Mouse (Mus musculus): ENCODE results near the gene Sars2. TPM values are rescaled to one million over a fixed set of nuclear protein-coding genes. Genes with fewer than 3 reads are reported as not detected.
A peak's percentile ranks its signal among the peaks of the same experiment; 100 is the strongest.

Gene Sars2
- polyA plus RNA-seq, 1 experiment from 2014 or later, result 20.4 TPM

GRCm38 (mm10) chr7:28765211-28765610 is 23.4 kb downstream of the Sars2 start:
- H3K36me3 ChIP-seq, result peaks cover 21% of the 10 kb centered on the region
- no peak overlapping the region for H3K27ac ChIP-seq (replicated peaks)
- H3K9me3 ChIP-seq, result no peaks in the 10 kb centered on the region
- peak overlapping the region; percentile 85 for H3K9ac ChIP-seq
- H3K4me3 ChIP-seq, result peak overlapping the region; percentile 86
- no peaks in the 10 kb centered on the region for H3K27me3 ChIP-seq (replicated peaks)
- no peak for ATAC-seq (ENCODE audit: extremely low read depth, insufficient number of reproducible peaks, low FRiP score, low TSS enrichment)
- H3K4me2 ChIP-seq, result peak overlapping the region; percentile 80
- peaks cover 18% of the 10 kb centered on the region for H3K4me1 ChIP-seq
- 76% methylated on average over 6 of the region's 6 CpGs for WGBS

DNA sequence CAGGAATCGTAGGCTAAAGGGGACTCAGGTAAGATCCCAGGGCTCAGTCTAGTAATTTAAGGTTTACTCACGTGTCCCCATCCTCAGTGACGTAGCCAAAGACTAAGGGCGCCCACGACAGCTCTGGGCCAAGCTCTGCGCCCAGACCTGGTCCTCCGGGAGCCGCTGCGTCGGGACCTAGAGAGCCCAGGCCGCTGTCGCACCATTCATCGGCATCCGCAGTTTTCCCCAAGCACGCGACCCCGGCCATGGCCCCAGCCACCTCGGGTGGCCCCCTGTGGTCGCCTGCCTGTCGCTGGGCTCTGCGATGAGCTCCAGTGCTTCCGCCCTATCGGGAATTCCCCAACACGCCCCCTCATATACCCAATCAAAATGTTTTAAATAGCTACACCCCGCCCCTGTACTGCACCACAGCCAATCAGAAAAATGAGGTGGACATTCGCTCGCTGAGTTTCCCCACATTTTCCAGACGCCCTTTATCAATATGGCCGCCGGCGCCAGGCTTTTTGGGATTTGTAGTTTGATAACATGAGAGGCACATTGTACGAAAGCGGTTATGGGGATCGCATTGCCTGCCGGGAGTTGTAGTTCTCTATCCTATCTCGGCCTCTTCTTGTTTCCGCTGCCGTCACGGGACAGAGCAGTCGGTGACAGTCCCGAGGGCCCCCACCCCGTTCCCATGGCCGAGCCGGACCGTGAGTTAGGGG is 24.5 kb downstream of the Sars2 start, which contains the start of gene Sirt2:
Gene Sirt2 (plus strand): TSS at position 563 of the 707 bp plus-strand sequence.
- peak within 1 kb of the TSS; percentile 80 for H3K4me2 ChIP-seq
- peak; percentile 94 for ATAC-seq (ENCODE audit: extremely low read depth, insufficient number of reproducible peaks, low FRiP score, low TSS enrichment)
- no peaks in the 10 kb centered on the region for H3K9me3 ChIP-seq
- 0% methylated on average over 45 of the region's 45 CpGs for WGBS
- H3K27ac ChIP-seq (replicated peaks), result 0 out of 2 replicates have a peak within 1 kb of the TSS, but pooled peaks have one; percentile 24
- peaks cover 10% of the 10 kb centered on the region for H3K36me3 ChIP-seq
- peak within 1 kb of the TSS; percentile 92 for H3K9ac ChIP-seq
- H3K27me3 ChIP-seq (replicated peaks), result no peaks in the 10 kb centered on the region
- peaks cover 18% of the 10 kb centered on the region for H3K4me1 ChIP-seq
- H3K4me3 ChIP-seq, result peak within 1 kb of the TSS; percentile 86

- ATAC-seq (ENCODE audit: extremely low read depth, insufficient number of reproducible peaks, low FRiP score, low TSS enrichment), result no peak
- Histone ChIP-seq H3K9ac (peak overlapping the region; percentile 92), H3K9me3 (no peaks in the 10 kb centered on the region), H3K27me3 (replicated peaks) (no peaks in the 10 kb centered on the region), H3K4me2 (peak overlapping the region; percentile 80), H3K36me3 (peaks cover 6% of the 10 kb centered on the region), H3K27ac (replicated peaks) (no peak overlapping the region), H3K4me1 (peaks cover 18% of the 10 kb centered on the region), H3K4me3 (peak overlapping the region; percentile 86)
- 5% methylated on average over 14 of the region's 14 CpGs for WGBS
Measured at GRCm38 (mm10) chr7:28766910-28767309, 25.1 kb downstream of the Sars2 start.

- Histone ChIP-seq H3K4me2 (peak within 1 kb of the TSS; percentile 80), H3K4me1 (peaks cover 19% of the 10 kb centered on the region), H3K9ac (peak within 1 kb of the TSS; percentile 92), H3K36me3 (peaks cover 8% of the 10 kb centered on the region; the same call in 1 of the 2 replicates), H3K27me3 (replicated peaks) (no peaks in the 10 kb centered on the region), H3K27ac (replicated peaks) (no peak within 1 kb of the TSS), H3K9me3 (no peaks in the 10 kb centered on the region), H3K4me3 (peak within 1 kb of the TSS; percentile 86)
- WGBS, result 60% methylated on average over 7 of the region's 7 CpGs
- no peak for ATAC-seq (ENCODE audit: extremely low read depth, insufficient number of reproducible peaks, low FRiP score, low TSS enrichment)
Measured at GRCm38 (mm10) chr7:28767462-28767965, 25.7 kb downstream of the Sars2 start, which contains the start of gene Nfkbib. Gene Nfkbib (minus strand): TSS chr7:28767512.

- Histone ChIP-seq H3K27ac (replicated peaks) (no peak overlapping the region), H3K4me1 (peaks cover 26% of the 10 kb centered on the region), H3K36me3 (peaks cover 11% of the 10 kb centered on the region; the same call in 1 of the 2 replicates), H3K4me2 (no peak overlapping the region), H3K9me3 (no peaks in the 10 kb centered on the region), H3K4me3 (no peak overlapping the region), H3K9ac (no peak overlapping the region), H3K27me3 (replicated peaks) (no peaks in the 10 kb centered on the region)
- no peak for ATAC-seq (ENCODE audit: extremely low read depth, insufficient number of reproducible peaks, low FRiP score, low TSS enrichment)
- WGBS, result 89% methylated on average over 9 of the region's 9 CpGs
Measured at GRCm38 (mm10) chr7:28769414-28769958, 27.7 kb downstream of the Sars2 start.

- Histone ChIP-seq H3K4me3 (no peak overlapping the region), H3K27me3 (replicated peaks) (no peaks in the 10 kb centered on the region), H3K9me3 (no peaks in the 10 kb centered on the region), H3K27ac (replicated peaks) (no peak overlapping the region), H3K9ac (no peak overlapping the region), H3K4me2 (no peak overlapping the region), H3K36me3 (peaks cover 18% of the 10 kb centered on the region), H3K4me1 (peaks cover 25% of the 10 kb centered on the region)
- 61% methylated on average over 3 of the region's 3 CpGs for WGBS
- ATAC-seq (ENCODE audit: extremely low read depth, insufficient number of reproducible peaks, low FRiP score, low TSS enrichment), result no peak
Measured at GRCm38 (mm10) chr7:28770309-28770708, 28.5 kb downstream of the Sars2 start.

- WGBS, result 85% methylated on average over 11 of the region's 11 CpGs
- H3K27me3 ChIP-seq (replicated peaks), result no peaks in the 10 kb centered on the region
- H3K9ac ChIP-seq, result no peak overlapping the region
- H3K4me3 ChIP-seq, result no peak overlapping the region
- no peak overlapping the region for H3K27ac ChIP-seq (replicated peaks)
- no peak for ATAC-seq (ENCODE audit: extremely low read depth, insufficient number of reproducible peaks, low FRiP score, low TSS enrichment)
- peaks cover 28% of the 10 kb centered on the region for H3K36me3 ChIP-seq
- H3K4me2 ChIP-seq, result no peak overlapping the region
- peaks cover 18% of the 10 kb centered on the region for H3K4me1 ChIP-seq
- H3K9me3 ChIP-seq, result no peaks in the 10 kb centered on the region
Measured at GRCm38 (mm10) chr7:28771867-28772266, 30.1 kb downstream of the Sars2 start.

DNA sequence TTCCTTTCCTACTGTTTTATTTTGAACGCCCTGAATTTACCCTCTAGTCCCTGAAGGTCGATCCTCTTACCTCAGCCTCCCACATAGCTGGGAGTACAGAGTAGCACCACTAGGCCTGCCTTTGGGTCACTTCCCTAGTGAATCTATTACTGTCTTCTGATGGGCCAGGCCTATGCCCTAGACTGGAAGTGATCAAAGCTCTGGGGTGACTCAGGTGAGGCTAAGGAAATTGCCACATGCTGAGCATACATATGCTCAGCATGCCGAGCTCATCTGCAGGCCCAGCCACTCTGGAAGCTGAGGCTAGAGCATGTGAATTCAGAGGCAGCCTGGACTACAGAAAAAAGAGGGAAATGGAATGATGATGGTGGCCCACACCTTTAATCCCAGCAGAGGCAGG is 31.4 kb downstream of the Sars2 start:
- Histone ChIP-seq H3K27me3 (replicated peaks) (no peaks in the 10 kb centered on the region), H3K4me2 (no peak overlapping the region), H3K27ac (replicated peaks) (0 out of 2 replicates have a peak overlapping the region, but pooled peaks have one; percentile 8), H3K4me3 (no peak overlapping the region), H3K36me3 (peaks cover 33% of the 10 kb centered on the region), H3K9ac (0 out of 2 replicates have a peak overlapping the region, but pooled peaks have one; percentile 40), H3K9me3 (no peaks in the 10 kb centered on the region), H3K4me1 (peaks cover 8% of the 10 kb centered on the region)
- WGBS, result 58% methylated on average over 3 of the region's 3 CpGs
- no peak for ATAC-seq (ENCODE audit: extremely low read depth, insufficient number of reproducible peaks, low FRiP score, low TSS enrichment)

GRCm38 (mm10) chr7:28774164-28774563 is 32.4 kb downstream of the Sars2 start:
- Histone ChIP-seq H3K27me3 (replicated peaks) (no peaks in the 10 kb centered on the region), H3K9ac (no peak overlapping the region), H3K9me3 (no peaks in the 10 kb centered on the region), H3K36me3 (peaks cover 33% of the 10 kb centered on the region), H3K27ac (replicated peaks) (no peak overlapping the region), H3K4me1 (peaks cover 8% of the 10 kb centered on the region), H3K4me3 (no peak overlapping the region), H3K4me2 (no peak overlapping the region)
- ATAC-seq (ENCODE audit: extremely low read depth, insufficient number of reproducible peaks, low FRiP score, low TSS enrichment), result no peak
- 81% methylated on average over 12 of the region's 12 CpGs for WGBS

- no peak for ATAC-seq (ENCODE audit: extremely low read depth, insufficient number of reproducible peaks, low FRiP score, low TSS enrichment)
- Histone ChIP-seq H3K36me3 (peaks cover 33% of the 10 kb centered on the region), H3K9ac (no peak overlapping the region), H3K27ac (replicated peaks) (no peak overlapping the region), H3K4me3 (no peak overlapping the region), H3K27me3 (replicated peaks) (no peaks in the 10 kb centered on the region), H3K9me3 (no peaks in the 10 kb centered on the region), H3K4me2 (no peak overlapping the region), H3K4me1 (peaks cover 9% of the 10 kb centered on the region)
- 85% methylated on average over 7 of the region's 7 CpGs for WGBS
Measured at GRCm38 (mm10) chr7:28775129-28775528, 33.3 kb downstream of the Sars2 start.

DNA sequence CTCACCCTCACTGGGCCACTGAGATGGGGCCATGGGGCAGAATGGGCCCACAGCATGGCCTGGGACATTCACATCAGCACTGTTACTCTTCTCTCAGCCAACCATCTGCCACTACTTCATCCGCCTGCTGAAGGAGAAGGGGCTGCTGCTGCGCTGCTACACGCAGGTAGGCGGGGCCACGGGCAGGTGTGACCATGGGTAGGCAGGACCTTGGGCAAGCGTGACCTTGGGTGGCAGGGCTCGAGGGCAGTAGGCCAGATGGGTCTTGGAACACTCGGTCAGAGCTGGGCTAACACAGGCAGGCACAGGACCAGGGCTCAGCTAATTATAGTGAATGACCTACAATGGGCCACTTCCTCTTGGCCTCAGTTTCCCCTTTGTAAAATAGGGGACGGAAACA is 37.0 kb downstream of the Sars2 start:
- ATAC-seq (ENCODE audit: extremely low read depth, insufficient number of reproducible peaks, low FRiP score, low TSS enrichment), result no peak
- Histone ChIP-seq H3K9me3 (no peaks in the 10 kb centered on the region), H3K27me3 (replicated peaks) (no peaks in the 10 kb centered on the region), H3K9ac (no peak overlapping the region), H3K4me3 (no peak overlapping the region), H3K4me2 (no peak overlapping the region), H3K27ac (replicated peaks) (no peak overlapping the region), H3K4me1 (peaks cover 22% of the 10 kb centered on the region), H3K36me3 (peaks cover 36% of the 10 kb centered on the region)
- 80% methylated on average over 9 of the region's 9 CpGs for WGBS
